Mouse (Mus musculus) kidney, embryonic 14.5 days (tissue): ENCODE results near the gene Cnnm3. TPM values are rescaled to one million over a fixed set of nuclear protein-coding genes. Genes with fewer than 3 reads are reported as not detected.

Experiments
- ATAC-seq: fragments of 200-750 bp; cut with Nextera tagmentation; 2 replicates; pipeline ENCODE4 v1.8.0; 2017; ENCODE audit warnings: moderate number of reproducible peaks, mild to moderate bottlenecking, moderate TSS enrichment, moderate library complexity; ENCODE audit not compliant: low FRiP score, low TSS enrichment
- H3K27ac ChIP-seq: fragments of 300-500 bp; sonication (generic); 2 replicates; pipeline ENCODE4 v1.5.1; 2014; ENCODE audit warnings: low read depth, mild to moderate bottlenecking, low read length, moderate library complexity, mixed read lengths
- H3K27me3 ChIP-seq: fragments of 300-500 bp; sonication (generic); 2 replicates; pipeline ENCODE4 v1.6.1; 2014; ENCODE audit warnings: mild to moderate bottlenecking, low read length; ENCODE audit not compliant: control insufficient read depth, insufficient read depth
- H3K36me3 ChIP-seq: fragments of 300-500 bp; sonication (generic); 2 replicates; pipeline ENCODE4 v1.6.1; 2014; ENCODE audit warnings: low read length, mixed read lengths; ENCODE audit not compliant: control insufficient read depth, insufficient read depth
- H3K4me1 ChIP-seq: fragments of 300-500 bp; sonication (generic); 2 replicates; pipeline ENCODE4 v1.6.1; 2014; ENCODE audit warnings: low read length, mixed read lengths; ENCODE audit not compliant: control insufficient read depth, insufficient read depth
- H3K4me2 ChIP-seq: fragments of 300-500 bp; sonication (generic); replicated peaks from 2 replicates; pipeline ENCODE4 v1.6.1; 2014; ENCODE audit warnings: low read depth, mild to moderate bottlenecking, low read length
- H3K4me3 ChIP-seq: fragments of 300-500 bp; sonication (generic); 2 replicates; pipeline ENCODE4 v1.5.1; 2014; ENCODE audit warnings: mild to moderate bottlenecking, low read length
- H3K9ac ChIP-seq: fragments of 300-500 bp; sonication (generic); 2 replicates; pipeline ENCODE4 v1.6.1; 2014; ENCODE audit warnings: low read depth, mild to moderate bottlenecking, low read length, moderate library complexity
- H3K9me3 ChIP-seq: fragments of 300-500 bp; sonication (generic); 2 replicates; pipeline ENCODE4 v1.6.1; 2016; ENCODE audit warnings: low read length; ENCODE audit not compliant: control insufficient read depth
- WGBS: fragments of 180-500 bp; shearing (Covaris S2); extraction: QIAGEN DNeasy Blood & Tissue Kit; methylation state at CpG from one replicate; pipeline ENCODE4 v1.1.7; 2014; 5-methylcytosine and 5-hydroxymethylcytosine counted together
- polyA plus RNA-seq: library from polyadenylated mRNA; unstranded; fragments of >200 nt; fragmentation: Nextera tagmentation; extraction: Ambion mirVana; gene quantifications from 2 replicates; pipeline ENCODE4 v1.2.1, GENCODE M21; 2014

Cnnm3 gene
- polyA plus RNA-seq, 1 experiment from 2014 or later: 7.5 TPM

DNA sequence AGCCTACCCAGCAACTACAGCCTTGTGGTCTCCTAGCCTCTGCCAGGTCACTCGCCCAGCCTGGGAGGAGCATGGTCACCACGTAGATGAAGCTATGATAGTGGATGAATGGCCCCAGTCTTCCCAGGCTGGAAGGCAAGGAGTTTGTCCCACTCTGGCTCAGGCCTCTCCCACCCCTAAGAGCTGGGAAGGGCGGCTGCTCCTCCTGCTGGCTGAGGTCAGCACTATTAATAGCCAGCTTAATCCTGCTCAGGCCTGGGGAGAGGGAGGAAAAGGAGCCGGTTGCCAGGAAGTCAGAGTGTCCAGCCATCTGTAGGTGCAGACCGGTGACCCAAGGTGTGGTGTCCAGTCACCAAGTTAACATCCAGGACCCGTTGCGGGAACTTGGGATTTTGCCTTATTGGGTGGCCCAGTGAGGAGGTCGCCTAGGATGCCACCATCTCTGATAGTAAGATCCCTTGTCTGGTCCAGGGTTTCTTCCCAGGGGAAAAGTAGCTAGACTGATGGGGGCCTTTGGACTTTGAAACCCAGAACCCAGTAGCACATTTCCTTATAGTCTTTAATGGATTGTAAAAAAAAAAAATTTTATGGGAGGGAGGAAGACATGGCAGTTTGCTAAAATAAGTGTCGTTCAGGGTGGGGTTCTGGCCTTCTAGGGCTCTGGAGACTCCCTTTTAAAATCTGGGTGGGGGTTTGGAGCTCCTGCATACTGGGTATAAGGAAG lies 19.1 kb upstream of the Cnnm3 start:
- Histone ChIP-seq H3K4me3 (no peak overlapping the region), H3K9me3 (no peaks in the 10 kb centered on the region), H3K27ac (no peak overlapping the region), H3K4me1 (peaks cover 5% of the 10 kb centered on the region), H3K9ac (0 out of 2 replicates have a peak overlapping the region, but pooled peaks have one; percentile 28), H3K27me3 (no peaks in the 10 kb centered on the region), H3K36me3 (no peaks in the 10 kb centered on the region), H3K4me2 (no peak overlapping the region)
- ATAC-seq: peak; percentile 91
- 37% methylated on average over 9 of the region's 9 CpGs for WGBS

DNA sequence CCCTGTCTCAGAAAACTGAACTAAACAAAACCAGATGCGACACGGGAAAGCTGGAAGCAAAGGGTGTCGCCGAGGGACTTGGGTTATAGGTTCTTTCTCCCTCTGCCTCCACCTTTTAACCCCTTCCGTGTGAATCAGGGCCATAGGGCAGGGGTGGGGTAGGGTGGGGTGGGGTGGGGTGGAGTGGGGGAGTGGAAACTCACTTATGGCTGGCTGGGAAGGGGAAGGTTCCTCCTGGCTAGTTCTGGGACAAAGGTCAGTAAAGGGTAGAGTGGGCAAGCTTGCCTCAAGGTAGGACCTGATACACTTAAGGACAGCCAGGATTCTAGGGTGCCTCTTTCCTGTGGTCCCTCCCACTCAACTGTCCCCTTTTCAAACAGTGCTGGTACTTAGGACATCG lies 18.4 kb upstream of the Cnnm3 start:
- no peaks in the 10 kb centered on the region for H3K9me3 ChIP-seq
- no peak overlapping the region for H3K4me2 ChIP-seq
- WGBS: 50% methylated on average over 6 of the region's 6 CpGs
- H3K27me3 ChIP-seq: no peaks in the 10 kb centered on the region
- H3K4me1 ChIP-seq: peaks cover 5% of the 10 kb centered on the region
- no peak overlapping the region for H3K4me3 ChIP-seq
- no peak for ATAC-seq
- no peak overlapping the region for H3K9ac ChIP-seq
- H3K27ac ChIP-seq: no peak overlapping the region
- peaks cover 2% of the 10 kb centered on the region; the same call in 1 of the 2 replicates for H3K36me3 ChIP-seq

DNA sequence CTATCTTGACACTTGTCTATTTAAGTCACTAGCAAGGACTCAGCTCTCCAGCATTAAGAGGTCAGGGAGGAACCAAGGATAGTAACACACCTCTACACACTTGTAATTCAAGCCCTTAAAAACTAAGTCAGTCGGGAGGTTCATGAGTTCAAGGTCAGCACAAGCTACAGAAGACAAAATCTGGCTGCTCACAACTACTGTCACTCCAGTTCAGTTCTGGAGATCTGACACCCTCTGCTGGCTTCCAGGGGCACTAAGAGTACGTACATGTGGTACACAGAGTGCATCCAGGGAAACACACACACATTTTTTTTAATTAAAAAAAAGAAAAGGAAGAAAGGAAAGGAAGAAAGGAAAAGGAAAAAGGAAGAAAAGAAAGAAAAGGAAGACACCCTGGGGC lies 14.9 kb upstream of the Cnnm3 start:
- ATAC-seq: no peak
- H3K36me3 ChIP-seq: peaks cover 14% of the 10 kb centered on the region; the same call in 1 of the 2 replicates
- no peak overlapping the region for H3K9ac ChIP-seq
- H3K4me3 ChIP-seq: no peak overlapping the region
- H3K27ac ChIP-seq: no peak overlapping the region
- peaks cover 5% of the 10 kb centered on the region for H3K4me1 ChIP-seq
- H3K4me2 ChIP-seq: no peak overlapping the region
- H3K27me3 ChIP-seq: no peaks in the 10 kb centered on the region
- 32% methylated on average over 2 of the region's 2 CpGs for WGBS
- H3K9me3 ChIP-seq: no peaks in the 10 kb centered on the region

DNA sequence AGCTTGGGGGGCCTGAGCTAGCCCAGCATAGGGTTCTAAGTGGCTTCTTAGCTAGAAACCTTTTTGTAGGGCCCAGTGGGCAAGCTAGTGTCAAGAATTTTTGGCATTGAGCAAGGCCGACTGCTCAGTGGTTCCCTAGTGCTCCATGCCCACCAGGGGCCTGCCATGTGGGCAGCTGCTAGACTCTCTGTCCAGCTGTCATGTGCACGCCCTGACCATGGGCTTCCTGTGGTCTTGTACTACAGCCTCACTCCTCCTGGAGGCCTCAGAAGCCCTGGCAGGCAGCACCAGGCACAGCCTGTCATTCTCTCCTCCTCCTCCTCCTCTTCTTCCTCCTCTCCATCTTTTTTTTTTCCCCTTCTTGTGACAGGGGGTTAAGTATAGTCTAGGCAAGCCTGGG lies 14.4 kb upstream of the Cnnm3 start:
- ATAC-seq: no peak
- H3K36me3 ChIP-seq: peaks cover 14% of the 10 kb centered on the region; the same call in 1 of the 2 replicates
- H3K4me2 ChIP-seq: no peak overlapping the region
- peaks cover 1% of the 10 kb centered on the region for H3K4me1 ChIP-seq
- H3K27me3 ChIP-seq: no peaks in the 10 kb centered on the region
- no peak overlapping the region for H3K27ac ChIP-seq
- no peak overlapping the region for H3K9ac ChIP-seq
- H3K4me3 ChIP-seq: no peak overlapping the region
- WGBS: 75% methylated on average over 2 of the region's 2 CpGs
- H3K9me3 ChIP-seq: no peaks in the 10 kb centered on the region

DNA sequence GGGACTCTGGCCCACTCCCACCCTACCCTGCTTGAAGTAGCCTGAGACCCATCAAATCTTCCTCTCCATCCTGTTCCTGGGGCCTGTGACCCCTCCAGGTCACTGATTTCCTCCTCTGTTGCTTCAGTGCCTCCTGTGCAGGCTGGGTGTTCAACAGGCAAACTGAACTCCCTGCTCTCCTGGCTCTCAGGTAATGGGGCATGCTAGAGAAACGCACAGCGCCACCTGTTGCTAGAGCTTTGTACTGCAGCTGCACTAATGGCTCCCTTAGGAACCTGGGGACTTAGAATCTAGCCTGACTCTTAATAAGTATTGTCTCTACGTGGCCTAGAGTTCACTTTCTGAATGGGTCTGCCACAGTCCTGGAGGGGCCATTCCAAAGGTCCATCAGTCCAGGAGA lies 10.4 kb upstream of the Cnnm3 start:
- Histone ChIP-seq H3K36me3 (peaks cover 20% of the 10 kb centered on the region; the same call in 1 of the 2 replicates), H3K9ac (no peak overlapping the region), H3K27me3 (no peaks in the 10 kb centered on the region), H3K4me2 (no peak overlapping the region), H3K9me3 (no peaks in the 10 kb centered on the region), H3K27ac (no peak overlapping the region), H3K4me1 (no peaks in the 10 kb centered on the region), H3K4me3 (no peak overlapping the region)
- 9% methylated on average over 3 of the region's 3 CpGs for WGBS
- peak; percentile 54; the same call in 1 of the 2 replicates for ATAC-seq

DNA sequence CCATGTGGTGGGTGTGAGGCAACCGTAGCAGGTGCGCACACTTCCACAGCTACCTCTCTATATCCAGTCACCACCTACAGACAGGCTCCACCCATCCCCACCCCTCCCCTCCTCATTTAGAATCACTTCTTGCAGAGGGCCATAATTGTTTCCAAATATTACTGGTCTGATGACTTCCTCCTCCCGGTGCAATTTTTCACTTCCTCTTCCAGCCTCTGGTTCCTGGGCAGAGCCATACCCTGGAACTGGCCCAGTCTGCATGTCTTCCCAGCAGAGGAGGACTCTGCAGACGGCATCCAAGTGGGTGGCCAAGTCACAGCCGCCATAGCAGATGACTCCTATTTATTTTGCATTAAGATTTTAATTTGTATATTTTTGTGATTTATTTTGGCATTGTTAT lies 3.4 kb upstream of the Cnnm3 start:
- 83% methylated on average over 5 of the region's 5 CpGs for WGBS
- no peak overlapping the region for H3K9ac ChIP-seq
- no peak overlapping the region for H3K27ac ChIP-seq
- no peaks in the 10 kb centered on the region for H3K27me3 ChIP-seq
- H3K4me1 ChIP-seq: peaks cover 3% of the 10 kb centered on the region
- no peak for ATAC-seq
- H3K9me3 ChIP-seq: no peaks in the 10 kb centered on the region
- H3K36me3 ChIP-seq: peaks cover 19% of the 10 kb centered on the region
- H3K4me3 ChIP-seq: no peak overlapping the region
- H3K4me2 ChIP-seq: no peak overlapping the region

DNA sequence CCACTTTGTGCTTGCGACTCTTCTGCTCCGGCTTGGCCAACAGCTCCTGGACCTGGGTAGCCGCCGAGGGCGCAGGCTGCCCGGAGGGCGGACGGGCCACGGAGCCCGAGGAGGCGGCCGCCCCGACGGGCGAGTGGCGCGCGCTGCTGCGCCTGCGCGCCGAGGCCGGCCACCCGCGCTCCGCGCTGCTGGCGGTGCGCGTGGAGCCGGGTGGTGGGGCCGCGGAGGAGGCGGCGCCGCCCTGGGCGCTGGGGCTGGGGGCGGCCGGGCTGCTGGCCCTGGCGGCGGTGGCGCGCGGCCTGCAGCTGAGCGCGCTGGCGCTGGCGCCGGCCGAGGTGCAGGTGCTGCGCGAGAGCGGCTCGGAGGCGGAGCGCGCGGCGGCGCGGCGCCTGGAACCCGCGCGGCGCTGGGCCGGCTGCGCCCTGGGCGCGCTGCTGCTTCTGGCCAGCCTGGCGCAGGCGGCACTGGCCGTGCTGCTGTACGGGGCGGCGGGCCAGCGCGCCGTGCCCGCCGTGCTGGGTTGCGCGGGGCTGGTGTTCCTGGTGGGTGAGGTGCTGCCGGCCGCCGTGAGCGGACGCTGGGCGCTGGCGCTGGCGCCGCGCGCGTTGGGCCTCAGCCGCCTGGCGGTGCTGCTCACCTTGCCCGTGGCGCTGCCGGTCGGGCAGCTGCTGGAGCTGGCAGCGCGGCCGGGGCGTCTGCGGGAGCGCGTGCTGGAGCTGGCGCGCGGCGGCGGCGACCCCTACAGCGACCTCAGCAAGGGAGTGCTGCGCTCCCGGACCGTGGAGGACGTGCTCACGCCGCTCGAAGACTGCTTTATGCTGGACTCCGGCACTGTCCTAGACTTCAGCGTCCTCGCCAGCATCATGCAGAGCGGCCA lies 660 bp downstream of the Cnnm3 start:
- peak; percentile 72 for ATAC-seq
- WGBS: under 1% methylated on average over 77 of the region's 126 CpGs

DNA sequence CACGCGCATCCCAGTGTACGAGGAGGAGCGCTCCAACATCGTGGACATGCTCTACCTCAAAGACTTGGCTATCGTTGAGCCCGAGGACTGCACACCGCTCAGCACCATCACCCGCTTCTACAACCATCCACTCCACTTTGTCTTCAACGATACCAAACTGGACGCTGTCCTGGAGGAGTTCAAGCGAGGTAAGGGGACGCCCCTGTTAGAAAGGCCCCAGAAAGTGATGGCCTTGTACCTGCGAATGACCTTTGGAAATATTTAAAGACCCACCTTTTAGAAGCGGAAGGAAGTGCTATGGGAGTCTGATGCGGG lies 1.3 kb downstream of the Cnnm3 start:
- peaks cover 18% of the 10 kb centered on the region for H3K4me1 ChIP-seq
- under 1% methylated on average over 16 of the region's 16 CpGs for WGBS
- no peaks in the 10 kb centered on the region for H3K27me3 ChIP-seq
- peak overlapping the region; percentile 92 for H3K4me3 ChIP-seq
- no peaks in the 10 kb centered on the region for H3K9me3 ChIP-seq
- no peak for ATAC-seq
- peak overlapping the region; percentile 78; the same call in 1 of the 2 replicates for H3K27ac ChIP-seq
- H3K4me2 ChIP-seq: peak overlapping the region; percentile 69
- H3K9ac ChIP-seq: peak overlapping the region; percentile 89
- peaks cover 6% of the 10 kb centered on the region; the same call in 1 of the 2 replicates for H3K36me3 ChIP-seq

More for the DNA sequence above, 660 bp downstream of the Cnnm3 start:
- peak overlapping the region; percentile 69 for H3K4me2 ChIP-seq
- peak overlapping the region; percentile 89 for H3K9ac ChIP-seq
- peak overlapping the region; percentile 92 for H3K4me3 ChIP-seq
- peaks cover 10% of the 10 kb centered on the region for H3K36me3 ChIP-seq
- no peaks in the 10 kb centered on the region for H3K27me3 ChIP-seq
- H3K4me1 ChIP-seq: peaks cover 18% of the 10 kb centered on the region
- peak overlapping the region; percentile 98 for H3K27ac ChIP-seq
- H3K9me3 ChIP-seq: no peaks in the 10 kb centered on the region

DNA sequence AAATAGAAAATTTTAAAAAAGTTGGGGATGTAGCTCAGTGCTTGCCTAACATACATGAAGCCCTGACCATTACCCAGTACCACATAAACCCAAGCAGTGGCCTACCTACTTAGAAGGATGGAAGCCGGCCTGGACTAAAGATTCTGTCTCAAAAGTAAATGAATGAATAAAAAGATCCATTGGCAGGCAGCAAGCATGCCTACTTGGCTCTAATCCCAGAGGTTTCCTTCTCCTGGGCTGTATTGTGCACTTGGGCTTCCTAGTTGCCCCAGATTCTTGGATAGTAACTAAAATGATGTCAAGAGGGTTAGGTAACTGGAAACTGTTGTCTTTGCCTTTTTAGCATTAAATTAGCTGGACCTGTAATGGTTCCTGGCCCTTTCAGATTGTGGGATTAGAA lies 1.6 kb downstream of the Cnnm3 start:
- Histone ChIP-seq H3K4me2 (peak overlapping the region; percentile 69), H3K27ac (no peak overlapping the region), H3K27me3 (no peaks in the 10 kb centered on the region), H3K4me1 (peaks cover 18% of the 10 kb centered on the region), H3K9ac (peak overlapping the region; percentile 89), H3K4me3 (peak overlapping the region; percentile 92), H3K36me3 (0 out of 2 replicates have a peak, but pooled peaks cover 6% of the 10 kb centered on the region), H3K9me3 (no peaks in the 10 kb centered on the region)
- WGBS: 15% methylated on average over 1 of the region's 1 CpGs
- no peak for ATAC-seq
